In genomic region chr17:25717691-25718090, GRCm38 (mm10) we compare ENCODE assay signal across 9 mouse cellular contexts. TPM values are rescaled to one million over a fixed set of nuclear protein-coding genes. Genes with fewer than 3 reads are reported as not detected.
A peak's percentile ranks its signal among the peaks of the same experiment; 100 is the strongest.
DNase-seq lines count a peak whose midpoint lies in the region; ATAC-seq and TF ChIP-seq lines count a peak whose summit lies in the region.
"Had no signal": no experiment of that assay in that cellular context is flagged by ENCODE, and none has a peak within 500 bp of the region (broad histone marks: within the 10 kb centered on the region; RNA-seq: fewer than 3 reads in every experiment).

No protein-coding gene starts in this region.

- 0 out of 2 replicates have a peak, but pooled peaks cover 2% of the 10 kb centered on the region for H3K4me1 ChIP-seq in lung, embryonic 14.5 days (ENCODE audit: insufficient read depth)
- peaks cover 9% of the 10 kb centered on the region for H3K4me1 ChIP-seq in forebrain, embryonic 13.5 days
- peaks cover 19% of the 10 kb centered on the region for H3K4me1 ChIP-seq in limb, embryonic 13.5 days
- H3K4me1 ChIP-seq in stomach, embryonic 14.5 days (ENCODE audit: control insufficient read depth, insufficient read depth, low read length): peaks cover 11% of the 10 kb centered on the region; the same call in 1 of the 2 replicates

- 7% methylated on average over 6 of the region's 6 CpGs for WGBS in lung, embryonic 14.5 days
- 11% methylated on average over 6 of the region's 6 CpGs for WGBS in forebrain, embryonic 13.5 days
- 8% methylated on average over 6 of the region's 6 CpGs for WGBS in limb, embryonic 13.5 days
- WGBS in stomach, embryonic 14.5 days: 7% methylated on average over 6 of the region's 6 CpGs

- no peak overlapping the region for H3K27ac ChIP-seq in lung, embryonic 14.5 days (ENCODE audit: low read depth)
- no peak overlapping the region for H3K27ac ChIP-seq in forebrain, embryonic 13.5 days
- H3K27ac ChIP-seq in limb, embryonic 13.5 days: no peak overlapping the region
- no peak overlapping the region for H3K27ac ChIP-seq in stomach, embryonic 14.5 days (ENCODE audit: low read length)

- H3K4me2 ChIP-seq in lung, embryonic 14.5 days: peak overlapping the region; percentile 72
- H3K4me2 ChIP-seq in forebrain, embryonic 13.5 days: peak overlapping the region; percentile 61
- H3K4me2 ChIP-seq in limb, embryonic 13.5 days (replicated peaks): peak overlapping the region; percentile 83
- peak overlapping the region; percentile 78 for H3K4me2 ChIP-seq in stomach, embryonic 14.5 days (replicated peaks; ENCODE audit: low read depth, low read length)

- H3K9ac ChIP-seq in lung, embryonic 14.5 days: peak overlapping the region; percentile 41; the same call in 1 of the 2 replicates
- H3K9ac ChIP-seq in forebrain, embryonic 13.5 days: peak overlapping the region; percentile 38; the same call in 1 of the 2 replicates
- peak overlapping the region; percentile 66 for H3K9ac ChIP-seq in limb, embryonic 13.5 days
- no peak overlapping the region for H3K9ac ChIP-seq in stomach, embryonic 14.5 days (replicated peaks; ENCODE audit: low read depth, low read length)

- TF ChIP-seq CTCF in lung, embryonic 14.5 days (IDR thresholded peaks at IDR 0.05; ENCODE audit: low read depth): no peak

- peak; percentile 14; the same call in 1 of the 2 replicates for ATAC-seq in lung, embryonic 14.5 days (ENCODE audit: insufficient read depth)
- ATAC-seq in forebrain, embryonic 13.5 days: no peak
- ATAC-seq in limb, embryonic 13.5 days (ENCODE audit: low FRiP score, low read depth): no peak
- ATAC-seq in stomach, embryonic 14.5 days (ENCODE audit: insufficient number of reproducible peaks, insufficient read depth, low FRiP score, low read depth): 0 out of 2 replicates have a peak, but pooled peaks have one; percentile 7
- ATAC-seq in megakaryocyte-erythroid progenitor cell, adult 5-6 weeks (replicated peaks; ENCODE audit: low FRiP score, low TSS enrichment, poor library complexity, severe bottlenecking): no peak

- DNase-seq in lung, embryonic 14.5 days: peak; percentile 8
- no peak for DNase-seq in lung, postnatal 36 days
- DNase-seq in frontal cortex, postnatal 14 days (ENCODE audit: low spot score in 2 of 2): no peak
- no peak for DNase-seq in right cerebral cortex, postnatal 4 days
- DNase-seq: thymus, postnatal 4 days had no signal

- peaks cover 40% of the 10 kb centered on the region for H3K36me3 ChIP-seq in lung, embryonic 14.5 days (ENCODE audit: insufficient read depth)
- H3K36me3 ChIP-seq in forebrain, embryonic 13.5 days (ENCODE audit: poor library complexity, severe bottlenecking): peaks cover 36% of the 10 kb centered on the region
- H3K36me3 ChIP-seq in limb, embryonic 13.5 days: peaks cover 34% of the 10 kb centered on the region
- H3K36me3 ChIP-seq in stomach, embryonic 14.5 days (ENCODE audit: control insufficient read depth, insufficient read depth, low read length): peaks cover 16% of the 10 kb centered on the region

- no peaks in the 10 kb centered on the region for H3K9me3 ChIP-seq in lung, embryonic 14.5 days (ENCODE audit: low read depth, low read length)
- no peaks in the 10 kb centered on the region for H3K9me3 ChIP-seq in forebrain, embryonic 13.5 days (replicated peaks)
- H3K9me3 ChIP-seq in limb, embryonic 13.5 days: no peaks in the 10 kb centered on the region
- H3K9me3 ChIP-seq in stomach, embryonic 14.5 days (ENCODE audit: control insufficient read depth, low read depth, low read length): no peaks in the 10 kb centered on the region

- H3K4me3 ChIP-seq in lung, embryonic 14.5 days (ENCODE audit: low read depth, low read length): peak overlapping the region; percentile 37
- peak overlapping the region; percentile 35 for H3K4me3 ChIP-seq in forebrain, embryonic 13.5 days
- H3K4me3 ChIP-seq in limb, embryonic 13.5 days: peak overlapping the region; percentile 44
- H3K4me3 ChIP-seq in stomach, embryonic 14.5 days (ENCODE audit: low read depth, low read length): peak overlapping the region; percentile 29; the same call in 1 of the 2 replicates

- peaks cover 24% of the 10 kb centered on the region for H3K27me3 ChIP-seq in lung, embryonic 14.5 days (ENCODE audit: insufficient read depth, low read length)
- peaks cover 37% of the 10 kb centered on the region for H3K27me3 ChIP-seq in forebrain, embryonic 13.5 days
- peaks cover 43% of the 10 kb centered on the region for H3K27me3 ChIP-seq in limb, embryonic 13.5 days
- 0 out of 2 replicates have a peak, but pooled peaks cover 2% of the 10 kb centered on the region for H3K27me3 ChIP-seq in stomach, embryonic 14.5 days (ENCODE audit: control insufficient read depth, insufficient read depth, low read length)

RNA-seq across cellular contexts. Expression of gene Gng13, which starts 0.7 kb away (rescaled TPM):
- 1.3 and 1.4 TPM in 2 replicates for polyA plus RNA-seq in lung, embryonic 14.5 days (2014; fragmentation: Nextera tagmentation; extraction: Ambion mirVana)
- 0.61 TPM in 1 of 2 replicates, not detected in the other for polyA plus RNA-seq in forebrain, embryonic 13.5 days (2015; fragmentation: Nextera tagmentation; extraction: Ambion mirVana)
- 1.7 and 2.6 TPM in 2 replicates for polyA plus RNA-seq in limb, embryonic 13.5 days (2015; fragmentation: Nextera tagmentation; extraction: Ambion mirVana)
- polyA plus RNA-seq in stomach, embryonic 14.5 days (2014; fragmentation: Nextera tagmentation; extraction: Ambion mirVana): 1.7 and 3.7 TPM in 2 replicates
- not detected in 2 replicates for total RNA-seq in megakaryocyte-erythroid progenitor cell, adult 5-6 weeks (2014; fragmentation: Nextera tagmentation)
- total RNA-seq in megakaryocyte-erythroid progenitor cell, adult 5-6 weeks (2017): not detected in 2 replicates

RNA-seq across cellular contexts. Expression of gene Chtf18, which starts 9.5 kb away (rescaled TPM):
- polyA plus RNA-seq in lung, embryonic 14.5 days (2014; fragmentation: Nextera tagmentation; extraction: Ambion mirVana): 27.1 and 32.3 TPM in 2 replicates
- 24.6 and 30.1 TPM in 2 replicates for polyA plus RNA-seq in forebrain, embryonic 13.5 days (2015; fragmentation: Nextera tagmentation; extraction: Ambion mirVana)
- polyA plus RNA-seq in limb, embryonic 13.5 days (2015; fragmentation: Nextera tagmentation; extraction: Ambion mirVana): 32.2 and 34.8 TPM in 2 replicates
- 17.3 and 18.6 TPM in 2 replicates for polyA plus RNA-seq in stomach, embryonic 14.5 days (2014; fragmentation: Nextera tagmentation; extraction: Ambion mirVana)
- 59.0 and 65.4 TPM in 2 replicates for total RNA-seq in megakaryocyte-erythroid progenitor cell, adult 5-6 weeks (2014; fragmentation: Nextera tagmentation)
- 39.0 and 53.3 TPM in 2 replicates for total RNA-seq in megakaryocyte-erythroid progenitor cell, adult 5-6 weeks (2017)

RNA-seq across cellular contexts. Expression of gene Rpusd1, which starts 9.8 kb away (rescaled TPM):
- polyA plus RNA-seq in lung, embryonic 14.5 days (2014; fragmentation: Nextera tagmentation; extraction: Ambion mirVana): 22.1 and 22.6 TPM in 2 replicates
- 22.3 and 24.7 TPM in 2 replicates for polyA plus RNA-seq in forebrain, embryonic 13.5 days (2015; fragmentation: Nextera tagmentation; extraction: Ambion mirVana)
- 25.8 and 27.0 TPM in 2 replicates for polyA plus RNA-seq in limb, embryonic 13.5 days (2015; fragmentation: Nextera tagmentation; extraction: Ambion mirVana)
- polyA plus RNA-seq in stomach, embryonic 14.5 days (2014; fragmentation: Nextera tagmentation; extraction: Ambion mirVana): 22.1 and 25.0 TPM in 2 replicates
- total RNA-seq in megakaryocyte-erythroid progenitor cell, adult 5-6 weeks (2014; fragmentation: Nextera tagmentation): 14.9 and 17.8 TPM in 2 replicates
- 1.8 and 2.1 TPM in 2 replicates for total RNA-seq in megakaryocyte-erythroid progenitor cell, adult 5-6 weeks (2017)

RNA-seq across cellular contexts. Expression of gene Mslnl, which starts 18.2 kb away (rescaled TPM):
- 0.24 and 0.31 TPM in 2 replicates for polyA plus RNA-seq in lung, embryonic 14.5 days (2014; fragmentation: Nextera tagmentation; extraction: Ambion mirVana)
- not detected in 2 replicates for polyA plus RNA-seq in forebrain, embryonic 13.5 days (2015; fragmentation: Nextera tagmentation; extraction: Ambion mirVana)
- not detected in 2 replicates for polyA plus RNA-seq in limb, embryonic 13.5 days (2015; fragmentation: Nextera tagmentation; extraction: Ambion mirVana)
- not detected in 2 replicates for polyA plus RNA-seq in stomach, embryonic 14.5 days (2014; fragmentation: Nextera tagmentation; extraction: Ambion mirVana)
- not detected in 2 replicates for total RNA-seq in megakaryocyte-erythroid progenitor cell, adult 5-6 weeks (2014; fragmentation: Nextera tagmentation)
- not detected in 2 replicates for total RNA-seq in megakaryocyte-erythroid progenitor cell, adult 5-6 weeks (2017)

RNA-seq across cellular contexts. Expression of gene Msln, which starts 36.5 kb away (rescaled TPM):
- 1.8 and 4.6 TPM in 2 replicates for polyA plus RNA-seq in lung, embryonic 14.5 days (2014; fragmentation: Nextera tagmentation; extraction: Ambion mirVana)
- polyA plus RNA-seq in forebrain, embryonic 13.5 days (2015; fragmentation: Nextera tagmentation; extraction: Ambion mirVana): 0.18 TPM in 1 of 2 replicates, not detected in the other
- not detected in 2 replicates for polyA plus RNA-seq in limb, embryonic 13.5 days (2015; fragmentation: Nextera tagmentation; extraction: Ambion mirVana)
- polyA plus RNA-seq in stomach, embryonic 14.5 days (2014; fragmentation: Nextera tagmentation; extraction: Ambion mirVana): 29.5 and 36.0 TPM in 2 replicates
- not detected in 2 replicates for total RNA-seq in megakaryocyte-erythroid progenitor cell, adult 5-6 weeks (2014; fragmentation: Nextera tagmentation)
- total RNA-seq in megakaryocyte-erythroid progenitor cell, adult 5-6 weeks (2017): not detected in 2 replicates

Comparison
In these comparisons a context has a peak if more than half of its experiments do, and no peak if none do; other contexts are left out.
1. ATAC-seq: peak in lung, embryonic 14.5 days (single experiment) and stomach, embryonic 14.5 days (single experiment); none in forebrain, embryonic 13.5 days (single experiment), limb, embryonic 13.5 days (single experiment) and megakaryocyte-erythroid progenitor cell, adult 5-6 weeks (single experiment).
2. Peak in every context shown above with its lines, with median percentiles within 50 percentile points of each other: H3K4me2 ChIP-seq and H3K4me3 ChIP-seq.